Mouse (Mus musculus): ENCODE data around the gene Numa1.

- TF ChIP-seq HCFC1 (IDR thresholded peaks at IDR 0.05; ENCODE audit: borderline replicate concordance, insufficient read depth, low read length) (peak; percentile 94), ZNF384 (IDR thresholded peaks at IDR 0.05; ENCODE audit: low read depth, low read length) (no peak), CHD2 (IDR thresholded peaks at IDR 0.05; ENCODE audit: low read depth, low read length) (no peak)
Observed at GRCm38 (mm10) chr7:101933751-101934240, at the start of gene Numa1, which contains the start of gene Lrrc51.
